Mouse (Mus musculus): ENCODE measurements around the gene Mapk7.

GRCm38 (mm10) chr11:61486458-61487219 lies 7.6 kb downstream of the Mapk7 start:
- TF ChIP-seq CTCF (IDR thresholded peaks at IDR 0.05; ENCODE audit: extremely low read depth, insufficient read length, insufficient replicate concordance, low read depth, low read length), result no peak
- TF ChIP-seq POLR2A (IDR thresholded peaks at IDR 0.05; ENCODE audit: low read depth, low read length), result no peak

Data from small intestine, adult 2 months (tissue).